Mouse (Mus musculus) ES-Bruce4 (cell line): ENCODE data around the gene Gdpd5.

Experiments
- CTCF ChIP-seq: IDR thresholded peaks from one replicate; pipeline ENCODE4 v1.8.1; 2011; ENCODE audit warnings: low read depth, low read length
- EP300 ChIP-seq: IDR thresholded peaks from 2 replicates; pipeline ENCODE4 v1.6.1; 2011; ENCODE audit warnings: low read depth, low read length; ENCODE audit not compliant: insufficient read depth
- POLR2A ChIP-seq: IDR thresholded peaks from one replicate; pipeline ENCODE4 v1.8.1; 2011; ENCODE audit warnings: low read length; ENCODE audit not compliant: insufficient read depth

DNA sequence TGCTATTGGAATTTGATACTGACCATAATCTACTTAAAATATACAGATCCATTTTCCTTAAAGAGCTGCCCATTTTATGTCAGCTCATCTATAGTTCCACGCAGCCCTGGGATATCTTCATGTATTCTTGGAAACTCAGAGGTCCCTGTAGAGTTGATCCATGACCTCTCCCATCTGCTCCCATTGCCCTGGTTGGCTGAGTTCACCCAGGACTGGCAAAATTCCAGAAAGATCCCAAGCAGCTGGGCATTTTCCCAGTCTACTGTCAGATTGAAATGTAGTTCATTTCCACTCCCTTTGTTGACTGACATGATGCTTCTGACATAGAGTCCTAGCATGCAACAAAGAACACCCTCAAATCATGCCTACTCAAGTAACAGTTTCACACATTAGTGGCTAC is 117.9 kb downstream of the Gdpd5 start:
- TF ChIP-seq POLR2A (no peak), CTCF (no peak), EP300 (no peak)
